Mouse (Mus musculus) thymus, adult 2 months (tissue): ENCODE data around the gene Metap1d. TPM values are rescaled to one million over a fixed set of nuclear protein-coding genes. Genes with fewer than 3 reads are reported as not detected.

ENCODE experiments used
- DNase-seq: peaks from one replicate; pipeline ENCODE4 v3.0.0; 2021
- H3K27ac ChIP-seq: fragments of 200-500 bp; 2 replicates; pipeline ENCODE4 v1.5.1; 2012; ENCODE audit warnings: low read length, control low read depth; ENCODE audit not compliant: control insufficient read depth, insufficient read depth
- H3K27me3 ChIP-seq: fragments of 200-500 bp; 2 replicates; pipeline ENCODE4 v1.6.1; 2012; ENCODE audit warnings: mild to moderate bottlenecking, low read length, moderate library complexity, mixed read lengths; ENCODE audit not compliant: control insufficient read depth, insufficient read depth
- H3K36me3 ChIP-seq: fragments of 200-500 bp; 2 replicates; pipeline ENCODE4 v1.6.1; 2012; ENCODE audit warnings: mild to moderate bottlenecking, low read length, moderate library complexity; ENCODE audit not compliant: control insufficient read depth, insufficient read depth
- H3K4me1 ChIP-seq: fragments of 200-500 bp; replicated peaks from 2 replicates; pipeline ENCODE4 v1.6.1; 2012; ENCODE audit warnings: low read length; ENCODE audit not compliant: control insufficient read depth, insufficient read depth
- H3K4me3 ChIP-seq: fragments of 200-500 bp; 2 replicates; pipeline ENCODE4 v1.5.1; 2012; ENCODE audit warnings: mild to moderate bottlenecking, low read length, control low read depth, moderate library complexity; ENCODE audit not compliant: control insufficient read depth, insufficient read depth
- CTCF ChIP-seq: fragments of 200-500 bp; IDR thresholded peaks from 2 replicates; pipeline ENCODE4 v1.5.1; 2012; ENCODE audit warnings: mild to moderate bottlenecking, control low read depth, low read length, moderate library complexity, borderline replicate concordance; ENCODE audit not compliant: control insufficient read depth, poor library complexity, insufficient read depth; ENCODE audit errors: extremely low read depth
- POLR2A ChIP-seq: fragments of 200-500 bp; IDR thresholded peaks from 2 replicates; pipeline ENCODE4 v1.6.1; 2012; ENCODE audit warnings: mild to moderate bottlenecking, low read length, control low read depth, moderate library complexity; ENCODE audit not compliant: control insufficient read depth, poor library complexity, insufficient read depth; ENCODE audit errors: extremely low read depth
- WGBS: fragments of 180-500 bp; shearing (Covaris S2); methylation state at CpG from one replicate; pipeline ENCODE4 v1.1.7; 2018; 5-methylcytosine and 5-hydroxymethylcytosine counted together
- polyA plus RNA-seq: library from polyadenylated mRNA; depleted of rRNA; stranded (reverse); fragments of >200 nt; gene quantifications from 2 replicates; pipeline ENCODE4 v1.2.3, GENCODE M21; 2012

The Metap1d gene
- polyA plus RNA-seq, 1 experiment, result 25.5 TPM

GRCm38 (mm10) chr2:71533094-71533493 is 80.0 kb downstream of the Metap1d start:
- Histone ChIP-seq H3K4me1 (peaks cover 23% of the 10 kb centered on the region), H3K36me3 (no peaks in the 10 kb centered on the region), H3K27ac (no peak overlapping the region), H3K4me3 (no peak overlapping the region), H3K27me3 (peaks cover 57% of the 10 kb centered on the region)
- 14% methylated on average over 5 of the region's 5 CpGs for WGBS
- no peak for DNase-seq
- TF ChIP-seq CTCF, result no peak
- TF ChIP-seq POLR2A, result no peak

GRCm38 (mm10) chr2:71534242-71535052 is 81.4 kb downstream of the Metap1d start:
- H3K27me3 ChIP-seq, result peaks cover 57% of the 10 kb centered on the region
- peaks cover 13% of the 10 kb centered on the region for H3K4me1 ChIP-seq
- WGBS, result 3% methylated on average over 20 of the region's 20 CpGs
- H3K4me3 ChIP-seq, result no peak overlapping the region
- H3K36me3 ChIP-seq, result no peaks in the 10 kb centered on the region
- H3K27ac ChIP-seq, result no peak overlapping the region
- DNase-seq, result no peak
- TF ChIP-seq POLR2A (no peak), CTCF (no peak)

GRCm38 (mm10) chr2:71540611-71541417 is 87.7 kb downstream of the Metap1d start:
- H3K4me3 ChIP-seq, result no peak overlapping the region; the same call in 1 of the 2 replicates
- peak; percentile 5 for DNase-seq
- no peaks in the 10 kb centered on the region for H3K36me3 ChIP-seq
- H3K4me1 ChIP-seq, result peaks cover 7% of the 10 kb centered on the region
- H3K27me3 ChIP-seq, result peaks cover 59% of the 10 kb centered on the region
- 4% methylated on average over 48 of the region's 48 CpGs for WGBS
- no peak overlapping the region for H3K27ac ChIP-seq
- TF ChIP-seq CTCF (no peak), POLR2A (no peak)

DNA sequence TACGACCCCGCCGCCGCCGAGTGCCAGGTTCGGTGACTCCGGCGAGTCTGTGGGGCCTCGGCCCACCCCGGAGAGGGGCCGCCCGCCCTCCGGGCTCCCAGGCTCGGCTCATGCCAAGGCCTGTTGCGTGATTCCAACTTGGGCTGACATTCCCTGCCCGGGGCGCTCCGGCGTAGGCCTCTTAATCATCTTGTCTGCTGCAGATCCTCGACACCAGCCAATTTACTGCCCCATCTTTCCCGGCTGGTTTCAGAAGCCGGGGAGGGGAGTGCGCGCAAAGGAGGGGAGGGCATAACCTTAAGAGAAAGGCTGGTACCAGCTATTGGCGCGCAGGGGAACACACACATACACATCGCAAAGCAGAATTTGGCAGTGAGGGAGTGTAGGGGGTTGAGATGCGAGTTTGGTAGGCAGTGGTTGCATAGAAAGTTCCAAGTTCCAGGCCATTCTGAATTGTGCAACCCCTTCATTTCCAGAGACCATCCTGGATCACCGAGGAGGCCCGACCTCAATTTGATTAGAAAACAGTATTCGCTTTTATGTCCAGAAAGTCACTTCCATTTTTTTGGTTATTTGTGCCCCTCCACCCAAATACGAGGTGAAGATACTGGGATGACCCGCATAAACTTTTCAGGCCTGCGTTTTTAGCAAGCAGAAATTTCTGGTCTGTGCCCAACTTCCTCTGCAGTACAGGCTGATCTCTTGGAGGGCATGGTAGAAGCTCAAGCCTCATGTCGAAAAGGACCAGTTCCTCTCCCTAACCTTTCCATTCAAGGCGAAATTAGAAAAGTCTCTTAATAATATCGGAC is 88.5 kb downstream of the Metap1d start:
- WGBS, result 9% methylated on average over 37 of the region's 37 CpGs
- Histone ChIP-seq H3K36me3 (no peaks in the 10 kb centered on the region), H3K27ac (no peak overlapping the region), H3K4me1 (peaks cover 15% of the 10 kb centered on the region), H3K27me3 (peaks cover 66% of the 10 kb centered on the region), H3K4me3 (no peak overlapping the region)
- TF ChIP-seq POLR2A (no peak), CTCF (no peak)
- peak; percentile 14 for DNase-seq

- TF ChIP-seq POLR2A (no peak), CTCF (no peak)
- Histone ChIP-seq H3K27me3 (peaks cover 66% of the 10 kb centered on the region), H3K4me1 (peaks cover 18% of the 10 kb centered on the region), H3K27ac (no peak overlapping the region), H3K4me3 (no peak overlapping the region), H3K36me3 (no peaks in the 10 kb centered on the region)
- no peak for DNase-seq
- WGBS, result 17% methylated on average over 11 of the region's 11 CpGs
Measured at GRCm38 (mm10) chr2:71542227-71542815, 89.2 kb downstream of the Metap1d start.
